Mouse (Mus musculus) bone marrow, adult 2 months (tissue): ENCODE measurements around the gene Pitx3. TPM values are rescaled to one million over a fixed set of nuclear protein-coding genes. Genes with fewer than 3 reads are reported as not detected.

Experiments
- H3K27ac ChIP-seq: fragments of 200-500 bp; 2 replicates; pipeline ENCODE4 v1.5.1; 2012; ENCODE audit warnings: low read depth, mild to moderate bottlenecking, control low read depth, inconsistent platforms, low read length; ENCODE audit not compliant: control insufficient read depth, poor library complexity, insufficient read depth
- H3K4me1 ChIP-seq: fragments of 200-500 bp; 2 replicates; pipeline ENCODE4 v1.6.1; 2011; ENCODE audit warnings: low read length; ENCODE audit not compliant: control insufficient read depth, insufficient read depth
- H3K4me3 ChIP-seq: fragments of 200-500 bp; replicated peaks from 2 replicates; pipeline ENCODE3; 2011; ENCODE audit warnings: mild to moderate bottlenecking, low read depth, low read length, control low read depth; ENCODE audit not compliant: control insufficient read depth
- CTCF ChIP-seq: fragments of 200-500 bp; IDR thresholded peaks from 2 replicates; pipeline ENCODE4 v1.5.1; 2011; ENCODE audit warnings: low read length, control low read depth; ENCODE audit not compliant: control insufficient read depth, insufficient read depth
- POLR2A ChIP-seq: fragments of 200-500 bp; IDR thresholded peaks from 2 replicates; pipeline ENCODE4 v1.6.1; 2011; ENCODE audit warnings: low read depth, mild to moderate bottlenecking, control low read depth, low read length, borderline replicate concordance; ENCODE audit not compliant: control insufficient read depth
- WGBS: fragments of 180-500 bp; shearing (Covaris S2); methylation state at CpG from one replicate; pipeline ENCODE4 v1.1.7; 2018; 5-methylcytosine and 5-hydroxymethylcytosine counted together
- polyA plus RNA-seq: library from polyadenylated mRNA; stranded (reverse); fragments of >200 nt; gene quantifications from 2 replicates; pipeline ENCODE4 v1.2.4, GENCODE M21; 2011; ENCODE audit warnings: low replicate concordance; ENCODE audit not compliant: missing spikeins, insufficient read depth, insufficient read length

Pitx3 gene
- polyA plus RNA-seq, 1 experiment, result not detected

GRCm38 (mm10) chr19:46124651-46125050, 23.5 kb downstream of the Pitx3 start:
- Histone ChIP-seq H3K27ac (no peak overlapping the region), H3K4me3 (no peak overlapping the region), H3K4me1 (no peaks in the 10 kb centered on the region)
- TF ChIP-seq POLR2A (no peak), CTCF (no peak)

DNA sequence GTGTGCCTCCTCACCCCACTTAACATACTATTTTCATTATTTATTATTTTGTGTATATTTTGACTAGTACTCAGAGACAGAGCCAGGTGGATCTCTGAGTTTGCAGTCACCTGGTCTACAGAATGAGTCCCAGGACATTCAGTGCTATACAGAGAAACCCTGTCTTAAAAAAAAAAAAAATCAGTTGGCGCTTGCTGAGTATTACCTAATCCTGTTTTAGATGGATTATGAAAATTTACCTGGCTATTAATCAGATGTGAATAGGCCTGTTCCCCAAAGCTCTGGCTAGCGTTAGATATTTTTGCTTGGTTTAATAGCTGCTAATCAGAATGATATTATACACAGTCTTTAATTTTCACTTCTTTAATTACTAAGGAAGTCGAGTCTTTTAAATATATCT, 24.2 kb downstream of the Pitx3 start:
- TF ChIP-seq POLR2A (no peak), CTCF (no peak)
- Histone ChIP-seq H3K4me3 (no peak overlapping the region), H3K27ac (no peak overlapping the region), H3K4me1 (no peaks in the 10 kb centered on the region)
- 75% methylated on average over 3 of the region's 3 CpGs for WGBS

DNA sequence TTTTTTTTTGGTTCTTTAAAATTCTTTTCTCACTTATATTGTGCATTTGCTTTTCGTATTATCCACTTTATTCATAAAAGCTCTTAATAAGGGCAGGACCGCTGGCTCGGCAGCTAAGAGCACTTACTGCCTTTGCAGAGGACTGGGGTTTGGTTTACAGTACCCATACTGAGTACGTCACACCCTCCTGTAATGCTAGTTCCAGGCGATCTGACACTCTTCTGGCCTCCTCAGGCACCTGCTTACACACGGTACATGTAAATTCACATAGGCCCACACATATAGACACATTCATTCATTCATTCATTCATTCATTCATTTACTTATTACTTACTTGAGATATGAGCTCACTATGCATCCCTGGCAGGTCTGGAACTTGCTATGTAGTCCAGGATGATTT, 27.3 kb downstream of the Pitx3 start:
- TF ChIP-seq CTCF, result no peak
- no peak for TF ChIP-seq POLR2A
- no peak overlapping the region for H3K27ac ChIP-seq
- WGBS, result 82% methylated on average over 6 of the region's 6 CpGs
- H3K4me3 ChIP-seq, result no peak overlapping the region
- H3K4me1 ChIP-seq, result no peaks in the 10 kb centered on the region

DNA sequence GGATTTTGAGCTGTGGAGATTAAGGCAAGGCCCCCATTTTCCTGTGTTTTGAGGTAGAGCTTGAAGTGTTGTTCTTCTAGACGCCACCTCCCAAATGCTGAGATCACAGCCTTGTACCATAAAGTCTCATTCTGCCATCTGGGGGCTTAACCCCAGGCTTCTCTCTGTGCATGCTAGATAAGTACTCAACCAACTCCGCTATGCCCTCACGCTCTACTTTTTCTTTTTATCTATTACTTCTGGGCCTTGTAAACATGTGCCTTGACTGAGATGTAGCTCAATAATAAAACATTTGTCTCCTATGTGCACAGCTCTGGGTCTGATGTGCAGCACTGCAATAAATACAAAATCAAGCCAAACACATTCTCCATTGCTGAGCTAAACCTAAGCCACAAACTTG, 28.7 kb downstream of the Pitx3 start:
- Histone ChIP-seq H3K27ac (no peak overlapping the region), H3K4me1 (no peaks in the 10 kb centered on the region), H3K4me3 (no peak overlapping the region)
- WGBS, result 55% methylated on average over 3 of the region's 3 CpGs
- TF ChIP-seq CTCF (no peak), POLR2A (no peak)

GRCm38 (mm10) chr19:46114617-46115016, 33.5 kb downstream of the Pitx3 start:
- H3K4me1 ChIP-seq, result peaks cover 1% of the 10 kb centered on the region; the same call in 1 of the 2 replicates
- 56% methylated on average over 4 of the region's 4 CpGs for WGBS

DNA sequence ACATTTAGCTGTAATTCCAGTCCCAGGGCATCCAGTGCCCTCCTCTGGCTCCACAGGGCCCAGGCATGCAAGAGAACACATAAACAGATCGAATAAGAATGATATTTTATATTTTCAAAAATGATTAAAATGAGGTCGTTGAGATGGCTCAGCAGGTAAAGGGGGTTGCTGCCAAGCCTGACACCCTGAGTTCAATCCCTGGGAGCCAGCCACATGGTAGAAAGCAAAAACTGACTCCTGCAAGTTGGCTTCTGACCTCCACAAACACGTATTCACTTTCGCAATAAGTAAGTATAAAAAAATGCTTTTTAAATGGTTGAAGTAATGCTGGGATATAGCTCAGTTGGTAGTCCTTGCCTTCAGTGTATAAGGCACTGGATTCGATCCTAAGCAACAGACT, 37.3 kb downstream of the Pitx3 start:
- Histone ChIP-seq H3K4me1 (peaks cover 1% of the 10 kb centered on the region; the same call in 1 of the 2 replicates), H3K27ac (peak overlapping the region; percentile 50), H3K4me3 (no peak overlapping the region)
- WGBS, result 67% methylated on average over 5 of the region's 5 CpGs
- no peak for TF ChIP-seq CTCF
- no peak for TF ChIP-seq POLR2A

More at GRCm38 (mm10) chr19:46114617-46115016, 33.5 kb downstream of the Pitx3 start:
- H3K4me3 ChIP-seq, result no peak overlapping the region
- TF ChIP-seq POLR2A, result no peak
- no peak for TF ChIP-seq CTCF
- H3K27ac ChIP-seq, result no peak overlapping the region

DNA sequence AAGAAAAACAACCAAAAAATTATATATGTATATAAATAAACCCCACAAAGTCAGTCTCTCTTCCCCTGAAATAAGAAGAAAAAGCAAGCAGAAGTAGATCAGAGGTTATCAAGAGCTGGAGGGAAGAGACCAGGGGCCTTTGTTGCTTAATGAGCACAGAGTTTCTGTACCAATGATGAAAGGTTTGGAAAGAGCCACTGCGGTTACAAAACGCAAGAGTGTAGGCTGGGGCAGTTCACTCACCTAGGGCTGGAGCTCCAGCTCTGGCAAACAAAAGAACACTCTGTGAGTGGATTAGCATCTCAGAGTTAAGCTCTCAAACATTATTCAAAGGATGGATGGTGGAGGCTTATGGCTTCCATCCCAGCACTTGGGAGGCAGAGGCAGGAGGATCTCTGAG, 37.9 kb downstream of the Pitx3 start:
- 49% methylated on average over 2 of the region's 2 CpGs for WGBS
- no peak overlapping the region for H3K4me3 ChIP-seq
- H3K27ac ChIP-seq, result peak overlapping the region; percentile 50

GRCm38 (mm10) chr19:46104187-46104557, 44.0 kb downstream of the Pitx3 start:
- TF ChIP-seq POLR2A (no peak), CTCF (no peak)
- H3K4me3 ChIP-seq, result no peak overlapping the region
- no peak overlapping the region for H3K27ac ChIP-seq
- whole genome bisulfite sequencing, result 66% methylated on average over 2 of the region's 2 CpGs
- peaks cover 2% of the 10 kb centered on the region for H3K4me1 ChIP-seq

More for the DNA sequence above, 37.9 kb downstream of the Pitx3 start:
- peaks cover 3% of the 10 kb centered on the region for H3K4me1 ChIP-seq
- TF ChIP-seq CTCF (no peak), POLR2A (no peak)
